Mouse (Mus musculus) gastrocnemius, postnatal 36 days (tissue): ENCODE measurements around the gene Prg2. TPM values are rescaled to one million over a fixed set of nuclear protein-coding genes. Genes with fewer than 3 reads are reported as not detected.

Source experiments
- DNase-seq, 2 experiments: peaks; one replicate each; pipeline ENCODE4 v3.0.0; 2022
- intact Hi-C: fragments of 180-260 bp; cut with DNase I; formaldehyde crosslinking; loops from one replicate; pipeline ENCODE4 v1.15.1; 2025
- long read RNA-seq, 2 experiments: library from polyadenylated mRNA; stranded (forward); transcript quantifications; one replicate each; pipeline ENCODE4 v2.0.0; 2021
- total RNA-seq, 2 experiments: library from RNA; stranded (reverse); gene quantifications; 2 replicates each; pipeline ENCODE4 v1.2.3; 2021

Prg2 gene
- not detected for total RNA-seq
- long read RNA-seq, experiment 1: 0 reads
- long read RNA-seq, experiment 2: 0 reads

DNA sequence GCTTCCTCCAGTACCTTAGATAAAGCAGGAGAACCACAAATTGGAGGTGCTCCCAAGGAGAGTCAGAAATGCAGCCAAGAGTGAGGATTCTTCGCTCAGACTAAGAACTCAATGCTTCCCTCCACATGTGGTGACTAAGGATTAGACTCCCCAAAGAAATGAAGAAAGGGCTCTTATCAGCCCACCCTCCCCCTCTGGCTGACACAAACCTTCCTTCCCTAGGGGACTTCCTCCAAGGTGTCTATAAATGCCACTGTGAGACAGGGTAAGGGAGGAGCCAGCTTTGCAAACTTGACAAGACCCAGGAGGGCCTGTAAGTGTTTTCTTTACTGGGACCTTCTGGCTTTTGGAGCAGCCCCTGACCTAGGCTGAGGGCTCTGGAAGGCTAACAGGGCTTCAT is at the start of gene Prg2:
Prg2 (plus strand) TSS at position 274 of the 400 bp plus-strand sequence.
- no peak for DNase-seq
- intact Hi-C loops: no loop called here

DNA sequence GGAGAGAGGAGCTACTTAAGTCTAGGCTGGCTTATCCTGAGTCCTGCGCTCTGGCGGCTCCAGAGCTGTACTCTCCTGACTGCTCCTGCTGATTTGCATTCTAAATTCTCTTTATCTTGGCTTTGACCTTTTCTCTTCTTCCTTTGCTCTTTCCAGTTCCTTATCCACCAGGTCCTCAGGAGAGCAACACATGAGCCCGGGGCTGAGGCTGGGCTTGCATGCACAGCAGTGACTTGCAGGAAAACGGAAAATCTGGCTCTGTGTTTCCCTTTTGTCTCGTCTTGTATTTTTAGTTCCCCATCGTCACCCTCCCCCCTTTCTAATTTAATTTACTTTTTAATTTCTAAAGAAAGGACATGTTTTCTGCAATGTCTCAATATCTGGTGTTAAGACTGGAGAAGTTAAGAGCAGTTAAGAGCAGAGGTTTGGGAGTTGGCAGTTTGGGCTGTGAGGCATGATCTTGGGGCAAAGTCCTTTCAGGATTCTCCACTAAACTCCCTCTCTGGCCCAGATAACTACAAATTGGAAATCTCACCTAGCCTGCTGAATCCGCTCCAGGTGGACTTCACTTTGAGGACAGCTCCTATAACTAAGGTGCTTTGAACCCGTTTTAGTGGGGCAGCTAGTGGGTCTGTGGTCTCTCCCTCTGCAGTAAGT is 46.1 kb upstream of the Prg2 start:
- DNase-seq: no peak
- intact Hi-C loops: no loop called here

DNA sequence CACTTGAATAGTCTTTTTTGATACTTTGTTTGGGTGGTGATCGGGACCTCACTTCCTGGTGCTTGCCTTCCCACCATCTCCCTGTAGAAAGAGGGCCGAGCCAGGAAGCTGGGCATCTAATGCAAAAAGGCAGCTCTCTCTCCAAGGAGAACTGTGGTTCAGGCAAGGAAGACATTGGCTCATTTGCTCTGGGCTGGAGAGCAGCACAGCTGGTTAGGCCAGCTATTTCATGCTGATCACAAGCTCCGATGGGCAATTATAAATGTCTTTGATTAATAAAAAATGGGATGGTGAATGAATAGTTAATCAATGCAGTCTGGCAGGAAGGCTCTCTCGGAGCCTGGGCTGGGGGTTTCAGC is 45.6 kb upstream of the Prg2 start:
- intact Hi-C loops: no loop called here
- no peak for DNase-seq

DNA sequence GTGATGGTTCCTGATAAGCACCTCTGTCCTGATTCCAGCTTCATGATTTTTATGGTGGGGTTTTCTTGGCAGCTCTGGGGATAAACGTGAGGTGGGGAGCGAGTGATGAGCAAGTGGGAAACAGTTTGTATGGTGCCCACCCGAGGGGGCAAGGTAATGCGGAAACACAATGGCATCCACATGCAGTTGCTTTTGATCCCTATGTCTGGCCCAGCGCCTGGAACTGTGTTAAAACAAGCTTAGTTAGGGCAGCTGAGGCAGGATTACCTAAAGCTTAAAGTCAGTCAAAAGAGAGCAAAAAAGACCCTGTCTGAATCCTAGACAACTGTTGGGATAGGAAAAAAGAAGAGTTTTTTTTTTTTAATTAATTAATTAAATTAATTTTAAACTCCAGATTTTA is 45.2 kb upstream of the Prg2 start:
- intact Hi-C loops: no loop called here
- no peak for DNase-seq

DNA sequence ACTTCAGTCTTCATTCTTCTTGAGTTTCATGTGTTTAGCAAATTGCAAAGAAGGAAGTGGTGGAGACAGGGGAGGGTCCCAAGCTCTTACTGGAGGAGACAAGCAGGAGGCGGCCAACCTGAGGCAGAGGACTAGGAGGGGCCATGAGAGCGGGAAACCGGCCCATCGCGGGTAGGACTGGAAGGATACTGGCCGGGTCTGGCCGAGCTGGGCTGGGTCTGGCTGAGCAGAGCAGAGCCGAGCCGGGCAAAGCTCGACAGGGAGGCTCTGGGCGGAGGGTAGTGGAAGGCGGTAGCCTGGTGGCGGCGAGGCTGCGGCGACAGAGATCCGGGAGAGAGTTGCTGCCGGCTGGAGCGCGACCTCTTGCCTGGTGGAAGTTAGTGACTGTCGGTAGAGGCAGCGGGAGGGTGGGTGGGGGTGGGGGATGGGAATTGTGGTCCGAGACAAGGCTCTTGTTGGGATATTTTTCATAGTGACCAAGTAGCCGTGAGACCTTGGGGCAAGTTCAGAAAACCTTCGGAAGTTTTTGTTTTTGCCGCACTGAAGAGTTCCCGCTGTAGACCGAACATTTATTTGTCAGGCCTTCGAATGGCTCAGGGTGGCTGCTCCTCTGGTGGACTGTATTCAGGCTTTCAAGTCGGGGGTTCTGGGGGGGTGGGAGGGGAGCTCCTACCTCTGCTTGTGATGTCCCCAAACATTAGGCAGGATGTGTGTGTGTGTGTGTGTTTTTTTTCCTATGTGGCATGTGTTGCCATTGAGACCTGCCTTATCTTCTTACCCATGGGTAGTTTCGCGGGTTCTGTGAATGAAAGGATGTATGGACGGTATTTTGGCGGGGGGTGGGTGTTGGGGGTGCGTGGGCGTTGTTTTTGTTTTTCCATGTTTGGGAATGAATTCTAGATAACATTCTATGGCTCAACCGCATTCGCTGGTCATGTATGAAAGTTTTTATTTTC is 43.5 kb upstream of the Prg2 start, which contains the start of gene Slc43a3:
Slc43a3 (plus strand) TSS at position 106 of the 956 bp plus-strand sequence.
- intact Hi-C loops: no loop called here
- peak; percentile 79 to 88 for DNase-seq

DNA sequence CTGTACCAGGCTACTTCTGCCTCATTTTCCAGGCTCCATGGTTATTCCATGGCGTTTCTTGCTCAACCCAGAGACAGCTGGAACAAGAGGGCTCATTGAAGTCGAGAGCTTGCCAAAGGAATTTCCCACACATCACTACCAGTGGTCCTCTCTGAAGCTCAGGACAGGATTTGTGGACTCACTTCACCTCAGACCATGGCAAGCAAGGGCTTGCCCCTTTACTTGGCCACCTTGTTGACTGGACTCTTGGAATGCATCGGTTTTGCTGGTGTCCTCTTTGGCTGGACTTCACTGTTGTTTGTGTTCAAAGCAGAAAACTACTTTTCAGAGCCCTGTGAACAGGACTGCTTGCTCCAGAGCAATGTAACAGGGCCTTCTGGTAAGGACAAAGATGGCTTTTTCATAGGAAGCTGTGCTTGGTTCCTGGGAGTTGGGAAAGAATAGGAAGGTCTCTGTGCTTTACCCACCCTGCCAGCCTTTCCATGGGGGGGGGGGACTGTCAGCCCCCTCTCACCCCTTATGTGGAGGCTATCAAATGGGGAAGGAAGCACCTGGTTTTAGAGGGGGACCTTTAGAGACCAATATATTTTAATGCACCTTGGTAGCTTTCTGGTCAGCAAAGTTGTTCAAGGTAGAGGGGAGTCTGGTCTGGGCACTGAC is 42.6 kb upstream of the Prg2 start:
- DNase-seq: no peak
- intact Hi-C loops: no loop called here

DNA sequence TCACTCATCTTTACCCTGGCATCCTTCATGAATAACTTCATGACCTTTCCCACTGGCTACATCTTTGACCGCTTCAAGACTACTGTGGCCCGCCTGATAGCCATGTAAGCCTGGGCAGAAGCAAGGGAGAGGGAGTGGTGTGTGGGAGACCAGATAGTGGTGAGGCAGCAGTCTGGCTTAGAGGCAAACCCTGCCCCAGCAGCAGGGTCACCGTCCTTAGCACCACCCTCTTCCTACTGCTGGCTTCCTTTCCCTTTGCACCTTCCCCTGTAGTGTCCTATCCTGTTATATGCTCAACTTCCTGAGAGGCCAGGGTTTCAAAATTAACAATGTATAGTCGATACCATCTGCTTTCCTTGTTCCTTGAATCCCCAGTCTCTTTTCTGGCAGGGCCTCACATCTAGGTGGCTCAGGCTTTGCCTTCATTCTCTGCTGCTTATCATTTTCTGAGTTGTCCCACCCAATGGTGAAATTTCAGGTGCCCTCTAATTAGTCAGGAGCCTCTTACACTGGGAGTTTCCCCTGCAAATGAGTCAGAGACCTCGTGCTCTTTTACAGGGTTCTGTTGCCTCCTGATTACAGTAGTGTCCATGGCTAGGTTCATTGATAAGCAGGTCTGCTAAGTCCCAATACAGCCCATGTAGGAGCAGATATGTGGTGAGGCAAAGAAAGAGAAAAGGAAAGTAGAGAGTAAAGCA is 41.9 kb upstream of the Prg2 start:
- intact Hi-C loops: no loop called here

DNA sequence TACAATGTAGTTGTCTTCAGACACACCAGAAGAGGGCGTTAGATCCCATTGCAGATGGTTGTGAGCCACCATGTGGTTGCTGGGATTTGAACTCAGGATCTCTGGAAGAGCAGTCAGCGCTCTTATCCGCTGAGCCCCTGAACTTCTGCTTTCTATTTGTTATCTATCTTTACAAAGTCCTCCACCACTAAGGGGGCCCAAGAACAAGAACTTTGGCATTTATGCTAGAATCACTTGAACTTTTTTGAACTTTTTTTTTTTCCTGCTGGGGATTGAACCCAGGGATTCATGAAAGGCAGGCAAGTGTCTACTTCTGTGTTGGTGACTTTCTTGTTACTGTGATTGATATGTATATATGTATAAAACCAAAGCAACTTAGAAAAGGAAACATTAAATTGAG is 41.0 kb upstream of the Prg2 start:
- intact Hi-C loops: no loop called here
- DNase-seq: no peak

More for the DNA sequence above, 41.9 kb upstream of the Prg2 start:
- DNase-seq: peak in 1 of 2 experiments; percentile 20

DNA sequence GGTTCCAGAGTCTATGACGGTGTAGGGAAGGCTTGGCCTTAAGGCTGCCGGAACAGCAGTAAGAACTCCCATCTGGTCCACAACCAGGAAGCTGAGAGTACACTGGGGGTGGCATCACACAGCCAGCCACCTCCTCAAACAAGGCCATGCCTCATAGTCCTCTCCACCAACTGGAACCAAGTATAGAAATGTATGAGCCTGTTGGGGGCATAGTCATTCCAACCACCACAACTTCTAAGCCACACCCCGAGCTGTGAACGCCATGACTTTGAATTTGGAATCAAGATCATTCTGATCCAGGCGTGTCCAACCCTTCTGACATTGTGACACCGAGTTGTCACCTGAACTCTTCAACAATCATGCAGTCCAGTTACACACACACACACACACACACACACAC is 40.5 kb upstream of the Prg2 start:
- DNase-seq: no peak
- intact Hi-C loops: no loop called here

DNA sequence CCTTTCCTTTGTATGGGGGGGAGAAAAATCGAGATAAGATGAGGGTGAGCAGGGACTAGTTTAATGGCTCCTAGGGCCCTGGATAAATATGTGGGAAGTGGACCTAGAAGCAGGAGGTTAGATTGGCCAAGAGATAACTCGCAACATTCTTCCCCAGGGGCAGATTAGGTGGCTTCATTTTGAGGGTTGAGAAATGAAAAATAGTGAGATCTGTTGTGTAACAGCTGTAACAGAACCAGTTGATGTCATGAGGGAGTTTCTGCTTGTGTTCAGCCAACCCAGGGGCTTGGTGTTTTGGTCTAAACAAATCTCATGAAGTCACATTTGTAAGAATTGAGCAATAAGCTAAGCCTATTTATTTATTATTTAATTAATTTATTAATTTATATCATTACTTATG is 38.9 kb upstream of the Prg2 start:
- no peak for DNase-seq
- intact Hi-C loops: no loop called here

DNA sequence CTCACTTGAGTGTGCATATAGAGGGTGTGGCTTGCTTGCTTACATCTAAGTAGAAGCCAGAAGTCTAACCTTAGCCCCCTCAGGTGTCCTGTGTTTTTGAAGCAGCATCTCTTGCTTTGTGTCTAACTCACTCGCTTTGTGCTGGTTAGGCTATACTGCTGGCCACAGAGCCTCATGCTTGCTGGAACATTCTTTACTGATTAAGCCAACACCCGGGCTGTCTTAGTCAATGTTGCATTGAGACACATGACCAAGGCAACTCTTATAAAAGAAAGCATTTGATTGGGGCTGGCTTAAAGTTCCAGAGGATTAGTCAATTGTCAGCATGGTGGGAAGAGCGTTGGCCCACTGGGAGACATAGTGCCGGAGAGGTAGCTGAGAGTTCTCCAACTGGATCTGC is 38.5 kb upstream of the Prg2 start:
- intact Hi-C loops: no loop called here
- no peak for DNase-seq

DNA sequence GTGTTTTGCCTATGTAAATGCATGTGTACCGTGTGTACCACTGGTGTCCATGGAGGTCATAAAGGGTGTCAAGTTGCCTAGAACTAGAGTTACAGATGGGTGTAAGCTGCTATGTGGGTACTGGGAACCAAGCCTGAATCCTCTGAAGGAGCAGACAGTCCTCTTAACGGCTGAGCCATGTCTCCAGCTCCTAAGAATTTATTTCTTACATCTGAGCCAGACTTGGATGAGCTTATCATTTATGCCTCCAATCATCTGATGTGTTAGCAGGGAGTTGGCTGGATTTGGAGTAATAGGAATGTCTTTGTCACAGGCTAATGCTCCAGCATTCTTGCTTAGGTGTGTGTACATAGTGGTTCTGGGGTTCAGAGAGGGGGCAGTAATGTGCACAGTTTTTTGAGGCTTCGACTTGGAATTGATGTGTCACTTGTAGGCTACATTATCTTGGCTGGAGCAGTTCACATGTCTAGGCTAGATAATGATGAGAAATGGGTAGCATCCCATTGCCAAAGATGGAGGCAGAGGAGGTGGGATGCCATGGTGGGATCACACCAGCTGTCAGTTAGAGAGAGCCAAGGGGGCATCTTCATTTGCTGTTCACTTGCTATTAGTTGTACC is 33.0 kb upstream of the Prg2 start:
- intact Hi-C loops: no loop called here
- no peak for DNase-seq

DNA sequence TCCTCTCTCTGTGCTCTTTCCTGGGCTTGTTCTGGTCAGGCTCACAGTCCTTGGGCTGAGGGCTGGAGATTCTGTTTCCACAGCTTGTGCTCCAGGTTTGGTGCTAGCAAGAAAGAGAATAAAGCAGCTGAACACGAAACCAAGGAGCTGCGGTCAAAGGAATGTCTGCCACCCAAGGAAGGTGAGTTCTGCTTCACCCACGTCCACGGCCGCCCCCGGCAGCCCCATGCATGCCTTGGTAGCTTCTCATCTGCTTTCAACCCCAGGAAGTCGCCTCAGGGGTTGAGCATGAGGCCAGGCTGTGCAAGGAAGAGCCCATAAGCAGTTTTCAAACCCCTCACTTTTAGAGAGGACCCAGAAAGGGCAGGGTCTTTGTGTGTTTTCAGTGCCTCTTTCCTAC is 32.0 kb upstream of the Prg2 start:
- DNase-seq: no peak
- intact Hi-C loops: no loop called here

DNA sequence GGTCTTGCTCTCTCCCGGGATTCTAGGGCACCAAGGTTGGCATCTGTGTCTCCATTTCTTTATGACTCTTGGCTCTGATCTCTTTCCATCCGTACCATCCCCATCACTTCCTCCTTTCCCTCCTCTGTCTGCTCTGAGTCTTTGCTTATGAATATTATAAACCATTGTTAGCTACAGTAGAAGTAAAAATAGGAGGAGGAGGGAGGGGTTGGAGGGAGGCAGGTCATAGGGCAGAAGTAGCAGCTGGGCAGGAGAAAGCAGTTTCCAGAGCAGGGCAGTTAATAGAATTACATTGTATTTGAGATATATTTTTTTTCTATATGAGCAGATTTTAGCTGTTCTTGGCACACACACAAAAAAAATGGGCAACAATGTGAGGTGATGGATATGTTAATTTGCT is 31.5 kb upstream of the Prg2 start:
- DNase-seq: no peak
- intact Hi-C loops: no loop called here

DNA sequence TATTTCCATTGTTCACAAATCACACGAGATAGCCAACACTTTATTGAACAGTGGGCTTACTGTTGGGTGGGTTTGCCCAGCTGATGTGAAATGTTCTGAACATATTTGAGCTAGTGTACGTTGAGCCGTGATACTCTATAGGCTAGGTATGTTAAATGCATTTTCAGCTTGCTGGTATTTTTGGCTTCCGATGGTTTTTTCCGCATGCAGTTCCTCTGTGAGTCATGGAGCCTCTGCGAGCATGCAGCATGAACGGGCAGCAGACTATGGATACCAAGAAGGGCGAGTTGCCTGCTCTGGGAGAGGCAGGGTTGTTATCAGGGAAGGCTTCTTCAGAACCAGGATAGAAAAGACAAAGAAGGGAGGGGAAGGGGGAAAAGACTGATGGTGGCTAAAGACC is 29.2 kb upstream of the Prg2 start:
- intact Hi-C loops: no loop called here

DNA sequence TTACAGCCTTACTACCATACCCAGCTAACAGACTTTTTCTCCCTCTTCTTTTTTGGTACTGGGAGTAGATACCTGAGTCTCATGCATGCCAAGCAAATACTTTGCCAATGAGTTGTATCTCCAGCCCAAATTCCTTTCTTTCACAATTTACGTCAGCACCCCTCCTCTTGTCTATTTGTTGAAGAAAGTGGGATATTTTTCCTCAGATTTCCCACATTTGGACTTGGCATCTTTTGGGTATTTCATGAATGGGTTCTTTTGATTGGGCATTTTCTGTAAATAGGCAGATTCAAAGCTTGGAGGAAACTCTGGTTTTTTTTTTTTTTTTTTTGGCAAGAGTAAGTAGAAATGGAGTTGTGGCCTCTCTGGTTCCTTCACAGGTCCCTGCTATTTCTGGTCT is 28.0 kb upstream of the Prg2 start:
- intact Hi-C loops: no loop called here
- no peak for DNase-seq

More for the DNA sequence above, 29.2 kb upstream of the Prg2 start:
- no peak for DNase-seq

DNA sequence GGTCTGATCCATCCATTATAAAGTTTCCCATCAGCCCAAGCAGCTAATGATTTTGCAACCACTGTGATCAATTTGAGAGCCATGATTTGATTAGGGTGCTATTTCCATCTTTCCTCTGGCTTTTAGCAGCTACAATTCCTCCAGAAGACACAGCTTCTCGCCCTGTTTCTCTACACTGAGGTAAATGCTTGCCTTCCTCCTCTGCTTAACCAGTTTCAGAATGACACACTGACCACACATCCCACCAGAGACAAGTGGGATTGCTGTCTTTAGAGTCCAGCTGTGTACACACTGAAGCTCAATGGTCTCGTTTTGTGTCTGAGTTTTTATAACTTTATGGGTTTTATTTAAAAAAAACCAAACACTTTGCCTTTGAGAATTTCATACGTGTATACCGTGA is 27.6 kb upstream of the Prg2 start:
- intact Hi-C loops: no loop called here
- DNase-seq: no peak

DNA sequence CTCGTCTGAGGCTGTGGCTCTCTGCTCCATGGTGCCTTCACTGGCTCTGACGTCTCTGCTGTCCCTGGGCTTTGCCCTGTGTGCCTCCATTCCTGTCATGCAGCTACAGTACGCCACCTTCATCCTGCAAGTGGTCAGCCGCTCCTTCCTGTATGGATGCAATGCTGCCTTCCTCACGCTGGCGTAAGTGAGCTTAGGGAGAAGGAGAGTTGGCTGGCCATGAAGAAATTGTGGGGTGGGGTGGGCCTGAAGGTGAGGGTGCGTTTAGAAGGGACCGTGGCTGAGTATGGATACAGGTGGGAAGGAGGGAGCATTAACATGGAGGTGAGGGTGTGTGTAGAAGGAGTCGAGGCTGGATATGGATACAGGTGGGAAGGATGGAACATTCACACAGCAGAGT is 24.8 kb upstream of the Prg2 start:
- DNase-seq: no peak
- intact Hi-C loops: no loop called here

DNA sequence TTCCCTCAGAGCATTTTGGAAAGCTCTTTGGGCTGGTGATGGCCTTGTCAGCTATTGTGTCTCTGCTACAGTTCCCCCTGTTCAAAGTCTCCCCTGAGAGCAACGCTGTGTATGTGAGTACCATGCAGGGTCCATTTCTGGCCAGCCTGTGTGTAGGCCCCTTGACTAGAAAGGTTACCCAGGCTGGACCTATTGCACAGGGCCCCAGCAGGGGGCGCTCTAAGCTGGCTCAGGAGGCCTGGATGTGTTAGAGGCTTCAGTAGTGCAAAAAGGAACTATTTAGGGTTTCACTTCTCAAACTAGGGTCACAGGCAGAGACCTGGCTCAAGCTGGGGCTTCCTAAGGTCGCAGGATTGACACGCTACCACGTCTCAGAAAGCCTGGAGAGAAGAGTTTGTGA is 24.0 kb upstream of the Prg2 start:
- peak; percentile 32 to 45 for DNase-seq
- intact Hi-C loops: loop anchor here (2.0 kb wide), 1 partner anchor 51 kb away; no protein-coding TSS in a partner anchor

DNA sequence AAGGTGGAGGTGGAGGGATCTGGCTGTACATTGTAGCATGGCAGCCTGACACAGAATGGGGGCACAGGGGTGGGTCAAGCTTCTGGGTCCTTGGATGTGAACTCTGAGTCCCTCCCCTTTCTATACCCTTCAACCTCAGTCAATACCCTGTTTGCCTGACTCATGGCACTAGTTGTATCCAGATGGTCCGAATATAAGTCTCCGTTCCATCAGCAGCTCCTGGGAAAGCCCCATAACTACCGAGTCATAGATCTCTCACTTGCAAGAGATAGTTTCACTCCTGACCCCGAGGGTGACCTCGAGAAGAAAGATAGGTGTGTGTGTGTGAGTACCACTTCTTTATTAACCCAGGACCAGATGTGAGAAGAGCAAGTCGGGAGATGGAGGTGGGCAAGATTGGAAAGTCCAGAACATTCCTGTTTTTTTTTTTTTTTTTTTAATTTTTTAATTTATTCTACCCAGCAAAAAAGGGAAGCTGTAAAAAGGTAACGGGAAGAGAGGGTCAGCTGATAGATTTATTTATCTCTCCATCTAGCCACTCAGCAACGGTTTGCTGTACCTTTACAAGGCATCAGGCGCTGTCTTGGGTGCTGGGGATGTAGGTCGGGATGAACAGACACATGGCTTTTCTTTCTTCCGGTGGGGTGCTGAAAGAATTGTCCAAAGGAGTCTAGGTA is 21.5 kb upstream of the Prg2 start:
- intact Hi-C loops: no loop called here
- DNase-seq: no peak
